In the genomic region with DNA sequence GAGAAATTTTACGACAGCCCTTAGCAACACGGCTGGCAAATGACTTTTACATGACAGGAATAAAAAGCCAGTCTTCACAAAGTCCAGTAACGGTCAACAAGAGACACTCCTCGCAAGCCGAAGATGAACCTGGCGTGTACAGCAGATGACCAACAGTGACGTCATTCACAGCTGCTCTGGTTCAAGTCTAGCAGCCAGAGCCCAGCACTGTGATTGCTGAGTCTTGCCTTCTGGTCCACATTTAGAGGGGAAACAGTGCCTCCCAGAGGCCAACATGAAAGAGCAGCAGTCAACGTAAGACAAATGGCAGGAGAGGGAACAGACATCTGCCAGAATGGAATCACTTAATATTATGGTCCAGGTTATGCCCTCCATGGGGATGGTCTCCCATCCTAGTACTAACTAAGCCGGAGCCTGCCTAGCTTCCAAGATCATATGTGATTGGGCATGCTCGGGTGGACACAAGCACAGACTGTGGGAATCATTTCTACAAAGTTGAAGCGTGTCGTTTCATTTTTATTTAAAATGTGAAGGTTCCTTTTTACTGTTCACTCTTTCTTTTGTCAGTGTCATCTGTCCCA, we compare ENCODE assay signal across 1 mouse cellular context.
TF ChIP-seq lines count a peak whose summit lies in the region.

No protein-coding gene starts in this region.

TF ChIP-seq in CH12.LX, 34 proteins besides CTCF, POLR2A, EP300 and RAD21 (continued from another document):
- TF ChIP-seq SMC3 (IDR thresholded peaks at IDR 0.05; ENCODE audit: low read depth, low read length): peak; percentile 74
